Mouse (Mus musculus) heart, embryonic 15.5 days (tissue): ENCODE data around the gene Dad1. TPM values are rescaled to one million over a fixed set of nuclear protein-coding genes. Genes with fewer than 3 reads are reported as not detected.

ENCODE experiments used
- ATAC-seq: fragments of 200-750 bp; cut with Nextera tagmentation; replicated peaks from 2 replicates; pipeline ENCODE4 v1.8.0; 2017; ENCODE audit warnings: low read depth, moderate TSS enrichment; ENCODE audit not compliant: insufficient number of reproducible peaks, insufficient read depth, low FRiP score
- H3K27ac ChIP-seq: fragments of 300-500 bp; sonication (generic); 2 replicates; pipeline ENCODE4 v1.5.1; 2015; ENCODE audit warnings: mild to moderate bottlenecking, inconsistent platforms
- H3K27me3 ChIP-seq: fragments of 300-500 bp; sonication (generic); 2 replicates; pipeline ENCODE4 v1.6.1; 2015; ENCODE audit warnings: inconsistent platforms
- H3K36me3 ChIP-seq: fragments of 300-500 bp; sonication (generic); 2 replicates; pipeline ENCODE4 v1.6.1; 2015; ENCODE audit warnings: mild to moderate bottlenecking, inconsistent platforms
- H3K4me1 ChIP-seq: fragments of 300-500 bp; sonication (generic); replicated peaks from 2 replicates; pipeline ENCODE4 v1.6.1; 2015; ENCODE audit warnings: inconsistent platforms
- H3K4me2 ChIP-seq: fragments of 300-500 bp; sonication (generic); 2 replicates; pipeline ENCODE4 v1.6.1; 2015; ENCODE audit warnings: inconsistent platforms, mild to moderate bottlenecking, moderate library complexity
- H3K4me3 ChIP-seq: fragments of 300-500 bp; sonication (generic); 2 replicates; pipeline ENCODE4 v1.5.1; 2015; ENCODE audit warnings: mild to moderate bottlenecking, inconsistent platforms
- H3K9ac ChIP-seq: fragments of 300-500 bp; sonication (generic); 2 replicates; pipeline ENCODE4 v1.6.1; 2015; ENCODE audit warnings: mild to moderate bottlenecking, inconsistent platforms
- H3K9me3 ChIP-seq: fragments of 300-500 bp; sonication (generic); replicated peaks from 2 replicates; pipeline ENCODE4 v1.6.1; 2016; ENCODE audit warnings: inconsistent platforms
- WGBS: fragments of 180-500 bp; shearing (Covaris S2); methylation state at CpG from one replicate; pipeline ENCODE4 v1.1.7; 2015; ENCODE audit warnings: mixed read lengths; 5-methylcytosine and 5-hydroxymethylcytosine counted together
- polyA plus RNA-seq: library from polyadenylated mRNA; unstranded; fragments of >200 nt; fragmentation: Nextera tagmentation; extraction: Ambion mirVana; gene quantifications from 2 replicates; pipeline ENCODE4 v1.2.1, GENCODE M21; 2015

Dad1 gene
- polyA plus RNA-seq, 1 experiment from 2014 or later, result 362 TPM

GRCm38 (mm10) chr14:54265093-54265492 is 11.2 kb upstream of the Dad1 start:
- peaks cover 24% of the 10 kb centered on the region for H3K4me1 ChIP-seq
- peak overlapping the region; percentile 77 for H3K27ac ChIP-seq
- H3K4me2 ChIP-seq, result peak overlapping the region; percentile 53
- H3K4me3 ChIP-seq, result 0 out of 2 replicates have a peak overlapping the region, but pooled peaks have one; percentile 13
- H3K36me3 ChIP-seq, result peaks cover 44% of the 10 kb centered on the region
- peak; percentile 69 for ATAC-seq
- H3K27me3 ChIP-seq, result no peaks in the 10 kb centered on the region
- 0 out of 2 replicates have a peak overlapping the region, but pooled peaks have one; percentile 22 for H3K9ac ChIP-seq
- no peaks in the 10 kb centered on the region for H3K9me3 ChIP-seq
- WGBS, result 44% methylated on average over 10 of the region's 10 CpGs

DNA sequence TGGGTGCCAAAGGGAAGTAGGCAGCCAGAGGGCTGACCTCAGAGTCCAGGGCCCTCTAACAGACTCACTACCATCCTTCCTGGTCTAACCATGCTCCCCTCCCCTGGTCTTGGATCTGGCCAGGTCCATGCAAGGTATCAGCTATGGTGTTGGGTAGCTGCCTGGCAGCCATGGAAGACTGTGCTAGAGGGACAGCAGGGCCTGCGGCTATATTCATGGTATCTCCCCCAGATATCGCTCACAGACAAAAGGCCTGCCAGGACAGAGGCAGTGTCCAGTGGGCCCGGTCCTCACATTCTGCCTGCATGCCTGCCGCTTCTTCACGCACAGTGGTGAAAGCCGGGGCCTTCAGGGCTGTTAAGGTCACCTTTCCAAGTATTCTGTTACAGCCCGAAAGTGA is 10.3 kb upstream of the Dad1 start:
- peaks cover 30% of the 10 kb centered on the region for H3K4me1 ChIP-seq
- whole genome bisulfite sequencing, result 57% methylated on average over 7 of the region's 7 CpGs
- no peak overlapping the region for H3K4me3 ChIP-seq
- H3K27me3 ChIP-seq, result no peaks in the 10 kb centered on the region
- ATAC-seq, result no peak
- H3K27ac ChIP-seq, result peak overlapping the region; percentile 77
- H3K9me3 ChIP-seq, result no peaks in the 10 kb centered on the region
- no peak overlapping the region for H3K9ac ChIP-seq
- H3K36me3 ChIP-seq, result peaks cover 44% of the 10 kb centered on the region
- no peak overlapping the region for H3K4me2 ChIP-seq

DNA sequence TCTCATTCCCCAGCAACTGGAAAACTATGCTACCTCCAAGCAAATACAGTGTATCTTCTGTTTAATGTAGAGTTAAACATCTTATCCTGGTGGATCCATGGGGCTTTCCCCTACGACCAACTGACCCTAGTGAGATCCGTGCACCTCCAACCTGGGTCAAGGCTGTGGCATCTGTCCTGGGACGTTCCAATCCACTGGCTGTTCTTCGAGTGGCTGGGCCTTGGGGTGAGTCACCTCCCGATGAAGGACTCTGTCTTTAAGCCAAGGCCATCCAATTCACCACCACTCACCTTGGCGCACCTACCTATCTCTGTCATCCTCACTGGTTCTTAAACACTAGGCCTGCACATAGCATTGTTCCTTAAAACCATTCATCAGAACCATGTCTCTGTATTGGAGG is 9.2 kb upstream of the Dad1 start:
- Histone ChIP-seq H3K36me3 (peaks cover 38% of the 10 kb centered on the region), H3K27ac (no peak overlapping the region), H3K27me3 (no peaks in the 10 kb centered on the region), H3K9ac (no peak overlapping the region), H3K4me1 (peaks cover 36% of the 10 kb centered on the region), H3K9me3 (no peaks in the 10 kb centered on the region), H3K4me3 (no peak overlapping the region), H3K4me2 (no peak overlapping the region)
- no peak for ATAC-seq
- 89% methylated on average over 6 of the region's 6 CpGs for WGBS

- H3K4me3 ChIP-seq, result no peak overlapping the region
- H3K27me3 ChIP-seq, result no peaks in the 10 kb centered on the region
- H3K27ac ChIP-seq, result no peak overlapping the region
- H3K9ac ChIP-seq, result no peak overlapping the region
- no peaks in the 10 kb centered on the region for H3K9me3 ChIP-seq
- no peak overlapping the region for H3K4me2 ChIP-seq
- peaks cover 34% of the 10 kb centered on the region for H3K36me3 ChIP-seq
- 93% methylated on average over 8 of the region's 8 CpGs for WGBS
- H3K4me1 ChIP-seq, result peaks cover 36% of the 10 kb centered on the region
- no peak for ATAC-seq
Measured at GRCm38 (mm10) chr14:54262622-54263021, 8.7 kb upstream of the Dad1 start.

- Histone ChIP-seq H3K4me3 (no peak overlapping the region), H3K4me2 (no peak overlapping the region), H3K9me3 (no peaks in the 10 kb centered on the region), H3K27ac (no peak overlapping the region), H3K27me3 (no peaks in the 10 kb centered on the region), H3K4me1 (peaks cover 36% of the 10 kb centered on the region), H3K36me3 (peaks cover 23% of the 10 kb centered on the region), H3K9ac (no peak overlapping the region)
- WGBS, result 82% methylated on average over 2 of the region's 2 CpGs
- no peak for ATAC-seq
Measured at GRCm38 (mm10) chr14:54261386-54261785, 7.5 kb upstream of the Dad1 start.

- Histone ChIP-seq H3K27me3 (no peaks in the 10 kb centered on the region), H3K4me2 (peak overlapping the region; percentile 77), H3K4me3 (peak overlapping the region; percentile 59), H3K9ac (peak overlapping the region; percentile 61; the same call in 1 of the 2 replicates), H3K4me1 (peaks cover 33% of the 10 kb centered on the region), H3K9me3 (no peaks in the 10 kb centered on the region), H3K36me3 (peaks cover 21% of the 10 kb centered on the region), H3K27ac (peak overlapping the region; percentile 79; the same call in 1 of the 2 replicates)
- WGBS, result 74% methylated on average over 2 of the region's 2 CpGs
- no peak for ATAC-seq
Measured at GRCm38 (mm10) chr14:54260196-54260595, 6.3 kb upstream of the Dad1 start.

DNA sequence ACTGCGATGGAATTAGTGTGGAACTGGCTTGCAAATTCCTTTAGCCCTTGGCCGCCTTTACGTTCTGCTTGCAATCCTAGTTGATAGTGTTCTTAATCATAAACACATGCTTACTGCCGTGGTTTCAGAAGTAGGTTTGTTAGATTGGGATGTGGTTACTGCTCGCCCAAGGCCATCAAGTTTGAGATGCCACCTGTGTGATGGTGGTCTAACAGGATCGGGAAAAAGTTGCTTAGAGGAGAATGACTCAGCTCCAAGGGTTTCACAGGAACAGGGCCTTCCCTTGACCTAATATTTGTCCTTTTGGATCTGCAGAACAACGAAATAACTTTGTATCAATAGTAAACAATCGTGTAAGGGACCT is 5.8 kb upstream of the Dad1 start:
- Histone ChIP-seq H3K27me3 (no peaks in the 10 kb centered on the region), H3K4me2 (peak overlapping the region; percentile 77), H3K4me3 (peak overlapping the region; percentile 59), H3K9ac (peak overlapping the region; percentile 61), H3K4me1 (peaks cover 36% of the 10 kb centered on the region), H3K27ac (peak overlapping the region; percentile 79), H3K9me3 (no peaks in the 10 kb centered on the region), H3K36me3 (peaks cover 20% of the 10 kb centered on the region)
- ATAC-seq, result no peak
- 20% methylated on average over 8 of the region's 8 CpGs for WGBS

- Histone ChIP-seq H3K36me3 (peaks cover 18% of the 10 kb centered on the region), H3K27ac (peak overlapping the region; percentile 79), H3K4me3 (peak overlapping the region; percentile 59), H3K4me2 (peak overlapping the region; percentile 77), H3K4me1 (peaks cover 38% of the 10 kb centered on the region), H3K9ac (peak overlapping the region; percentile 61), H3K9me3 (no peaks in the 10 kb centered on the region), H3K27me3 (no peaks in the 10 kb centered on the region)
- under 1% methylated on average over 35 of the region's 35 CpGs for WGBS
- peak; percentile 92 for ATAC-seq
Measured at GRCm38 (mm10) chr14:54259003-54259721, 5.3 kb upstream of the Dad1 start.

- Histone ChIP-seq H3K9ac (no peak overlapping the region), H3K4me2 (no peak overlapping the region), H3K4me3 (no peak overlapping the region), H3K27ac (no peak overlapping the region), H3K4me1 (peaks cover 36% of the 10 kb centered on the region), H3K36me3 (peaks cover 11% of the 10 kb centered on the region), H3K27me3 (no peaks in the 10 kb centered on the region), H3K9me3 (no peaks in the 10 kb centered on the region)
- WGBS, result 55% methylated on average over 7 of the region's 7 CpGs
- ATAC-seq, result no peak
Measured at GRCm38 (mm10) chr14:54258131-54258670, 4.3 kb upstream of the Dad1 start.

- peak overlapping the region; percentile 70 for H3K4me2 ChIP-seq
- 50% methylated on average over 12 of the region's 12 CpGs for WGBS
- H3K4me3 ChIP-seq, result peak overlapping the region; percentile 93
- H3K36me3 ChIP-seq, result no peaks in the 10 kb centered on the region
- H3K9me3 ChIP-seq, result no peaks in the 10 kb centered on the region
- H3K27me3 ChIP-seq, result no peaks in the 10 kb centered on the region
- H3K4me1 ChIP-seq, result peaks cover 41% of the 10 kb centered on the region
- ATAC-seq, result no peak
- peak overlapping the region; percentile 76; the same call in 1 of the 2 replicates for H3K9ac ChIP-seq
- peak overlapping the region; percentile 94 for H3K27ac ChIP-seq
Measured at GRCm38 (mm10) chr14:54254670-54255202, 832 bp upstream of the Dad1 start.

DNA sequence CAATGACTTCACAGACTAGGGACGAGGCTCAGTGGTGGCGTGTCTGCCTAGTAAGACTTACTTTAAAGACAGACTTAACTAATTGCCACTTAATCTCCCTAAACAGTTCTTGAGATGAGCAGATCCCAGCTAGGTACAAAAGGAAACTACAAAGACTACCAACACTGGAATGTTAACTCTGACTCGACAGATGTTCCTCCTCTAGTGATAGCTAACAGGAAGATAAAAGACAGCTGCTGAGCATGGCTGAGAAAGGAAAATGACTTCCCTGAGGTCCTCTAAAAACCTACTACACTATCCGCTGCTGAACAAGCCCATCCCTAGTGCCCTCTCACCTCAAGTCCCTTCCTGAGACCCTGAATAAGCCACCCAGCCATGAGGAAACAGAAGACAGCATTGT is 3.8 kb downstream of the Dad1 start:
- Histone ChIP-seq H3K27me3 (no peaks in the 10 kb centered on the region), H3K9ac (no peak overlapping the region), H3K9me3 (no peaks in the 10 kb centered on the region), H3K4me2 (no peak overlapping the region), H3K27ac (no peak overlapping the region), H3K36me3 (peaks cover 5% of the 10 kb centered on the region; the same call in 1 of the 2 replicates), H3K4me1 (peaks cover 43% of the 10 kb centered on the region), H3K4me3 (no peak overlapping the region)
- no peak for ATAC-seq
- WGBS, result 60% methylated on average over 4 of the region's 4 CpGs
